10 mouse cellular contexts compared by ENCODE assay signal in the genomic region with DNA sequence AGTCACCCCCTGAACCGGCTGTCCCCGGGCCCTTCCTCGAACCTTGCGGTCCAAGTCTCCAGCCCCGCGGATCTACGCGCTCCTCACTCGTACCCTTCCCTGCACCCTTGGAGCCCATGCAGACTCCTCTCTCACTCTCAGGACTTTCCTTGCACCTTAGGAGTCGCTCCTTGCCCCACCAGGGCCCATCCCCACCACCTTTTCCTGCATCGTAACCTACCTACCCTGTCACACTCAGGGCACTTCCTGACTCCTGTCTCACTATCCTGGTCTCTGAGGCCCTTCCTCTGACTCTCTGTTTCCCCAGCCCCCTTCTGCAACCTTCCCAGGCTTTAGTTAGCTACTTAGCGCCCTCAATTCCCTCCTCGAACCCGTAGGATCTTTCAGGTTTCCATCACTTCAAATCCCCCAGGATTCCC. TPM values are rescaled to one million over a fixed set of nuclear protein-coding genes. Genes with fewer than 3 reads are reported as not detected.
DNase-seq lines count a peak whose midpoint lies in the region; ATAC-seq lines count a peak whose summit lies in the region.
"Had no signal": no experiment of that assay in that cellular context is flagged by ENCODE, and none has a peak within 500 bp of the region (broad histone marks: within the 10 kb centered on the region; RNA-seq: fewer than 3 reads in every experiment).

No protein-coding gene starts in this region.

- no peaks in the 10 kb centered on the region for H3K27me3 ChIP-seq in kidney, embryonic 15.5 days
- no peaks in the 10 kb centered on the region for H3K27me3 ChIP-seq in hindbrain, embryonic 12.5 days
- no peaks in the 10 kb centered on the region for H3K27me3 ChIP-seq in midbrain, embryonic 14.5 days (ENCODE audit: control insufficient read depth, insufficient read depth, low read length)

- H3K9ac ChIP-seq in kidney, embryonic 15.5 days, result peak overlapping the region; percentile 89
- peak overlapping the region; percentile 90 for H3K9ac ChIP-seq in hindbrain, embryonic 12.5 days
- peak overlapping the region; percentile 84 for H3K9ac ChIP-seq in midbrain, embryonic 14.5 days (replicated peaks; ENCODE audit: low read length)

- H3K36me3 ChIP-seq in kidney, embryonic 15.5 days, result peaks cover 32% of the 10 kb centered on the region
- H3K36me3 ChIP-seq in hindbrain, embryonic 12.5 days, result peaks cover 20% of the 10 kb centered on the region
- H3K36me3 ChIP-seq in midbrain, embryonic 14.5 days (ENCODE audit: control insufficient read depth, insufficient read depth, low read length), result peaks cover 15% of the 10 kb centered on the region; the same call in 1 of the 2 replicates

- peak overlapping the region; percentile 94 for H3K27ac ChIP-seq in kidney, embryonic 15.5 days
- H3K27ac ChIP-seq in brown adipose tissue, adult 24 weeks (replicated peaks; ENCODE audit: low read depth, low read length), result peak overlapping the region; percentile 82
- peak overlapping the region; percentile 91 for H3K27ac ChIP-seq in hindbrain, embryonic 12.5 days
- peak overlapping the region; percentile 92 for H3K27ac ChIP-seq in midbrain, embryonic 14.5 days (replicated peaks; ENCODE audit: low read depth, low read length)

- peaks cover 34% of the 10 kb centered on the region for H3K4me1 ChIP-seq in kidney, embryonic 15.5 days
- H3K4me1 ChIP-seq in brown adipose tissue, adult 24 weeks (ENCODE audit: control insufficient read depth, insufficient read depth, insufficient read length, low read length), result peaks cover 2% of the 10 kb centered on the region
- H3K4me1 ChIP-seq in hindbrain, embryonic 12.5 days, result peaks cover 35% of the 10 kb centered on the region
- peaks cover 29% of the 10 kb centered on the region for H3K4me1 ChIP-seq in midbrain, embryonic 14.5 days (ENCODE audit: control insufficient read depth, insufficient read depth, low read length)

- no peaks in the 10 kb centered on the region for H3K9me3 ChIP-seq in kidney, embryonic 15.5 days (replicated peaks)
- H3K9me3 ChIP-seq in hindbrain, embryonic 12.5 days (replicated peaks), result no peaks in the 10 kb centered on the region
- H3K9me3 ChIP-seq in midbrain, embryonic 14.5 days (ENCODE audit: control insufficient read depth, low read length), result no peaks in the 10 kb centered on the region

- peak; percentile 48 for ATAC-seq in kidney, embryonic 15.5 days (replicated peaks; ENCODE audit: low FRiP score)
- peak; percentile 48 for ATAC-seq in hindbrain, embryonic 12.5 days (ENCODE audit: low FRiP score)
- ATAC-seq in midbrain, embryonic 14.5 days (ENCODE audit: low FRiP score, low TSS enrichment), result peak; percentile 41
- ATAC-seq in granulocyte monocyte progenitor cell, adult 5-6 weeks (replicated peaks; ENCODE audit: poor library complexity, severe bottlenecking), result no peak

- peak overlapping the region; percentile 87 for H3K4me2 ChIP-seq in kidney, embryonic 15.5 days
- H3K4me2 ChIP-seq in hindbrain, embryonic 12.5 days (replicated peaks), result peak overlapping the region; percentile 88
- H3K4me2 ChIP-seq in midbrain, embryonic 14.5 days (ENCODE audit: low read length), result peak overlapping the region; percentile 72

- no peak for DNase-seq in kidney, postnatal 10 days
- peak; percentile 48 for DNase-seq in midbrain, embryonic 14.5 days
- no peak for DNase-seq in gastrocnemius, adult 18-20 months (ENCODE audit: low spot score)
- DNase-seq in right cerebral cortex, postnatal 14 days, result no peak

- WGBS in kidney, embryonic 15.5 days, result 0% methylated on average over 14 of the region's 14 CpGs
- WGBS in hindbrain, embryonic 12.5 days, result 0% methylated on average over 14 of the region's 14 CpGs
- 0% methylated on average over 14 of the region's 14 CpGs for WGBS in midbrain, embryonic 14.5 days

- H3K4me3 ChIP-seq in kidney, embryonic 15.5 days (replicated peaks), result peak overlapping the region; percentile 82
- peak overlapping the region; percentile 79 for H3K4me3 ChIP-seq in brown adipose tissue, adult 24 weeks (ENCODE audit: insufficient read depth, low read depth, low read length)
- H3K4me3 ChIP-seq in hindbrain, embryonic 12.5 days, result peak overlapping the region; percentile 64
- H3K4me3 ChIP-seq in midbrain, embryonic 14.5 days (replicated peaks; ENCODE audit: low read depth, low read length), result peak overlapping the region; percentile 66

RNA-seq across cellular contexts. Expression of a gene that starts 0.4 kb away (rescaled TPM):
- 79.3 and 90.8 TPM in 2 replicates for polyA plus RNA-seq in kidney, embryonic 15.5 days (2015; fragmentation: Nextera tagmentation; extraction: Ambion mirVana)
- 20.0 and 25.7 TPM in 2 replicates for polyA plus RNA-seq in brown adipose tissue, adult 24 weeks (2012; ENCODE audit: insufficient read depth, insufficient read length, missing spikeins)
- 87.5 and 91.5 TPM in 2 replicates for polyA plus RNA-seq in hindbrain, embryonic 12.5 days (2016; fragmentation: Nextera tagmentation; extraction: Ambion mirVana)
- polyA plus RNA-seq in midbrain, embryonic 14.5 days (2014; fragmentation: Nextera tagmentation; extraction: Ambion mirVana), result 56.2 and 67.0 TPM in 2 replicates
- total RNA-seq in gastrocnemius, adult 18-20 months (2021), result 1 to 10 TPM; 5.5 to 5.6 TPM
- total RNA-seq in granulocyte monocyte progenitor cell, adult 5-6 weeks (2014; fragmentation: Nextera tagmentation), result 62.7 and 107 TPM in 2 replicates
- total RNA-seq in granulocyte monocyte progenitor cell, adult 5-6 weeks (2017), result 58.5 and 74.7 TPM in 2 replicates

RNA-seq across cellular contexts. Expression of a gene that starts 12.6 kb away (rescaled TPM):
- polyA plus RNA-seq in kidney, embryonic 15.5 days (2015; fragmentation: Nextera tagmentation; extraction: Ambion mirVana), result 68.3 and 78.0 TPM in 2 replicates
- polyA plus RNA-seq in brown adipose tissue, adult 24 weeks (2012; ENCODE audit: insufficient read depth, insufficient read length, missing spikeins), result 7.9 and 17.6 TPM in 2 replicates
- 37.6 and 39.8 TPM in 2 replicates for polyA plus RNA-seq in hindbrain, embryonic 12.5 days (2016; fragmentation: Nextera tagmentation; extraction: Ambion mirVana)
- polyA plus RNA-seq in midbrain, embryonic 14.5 days (2014; fragmentation: Nextera tagmentation; extraction: Ambion mirVana), result 10.2 and 13.0 TPM in 2 replicates
- 1 to 10 TPM in 1 of 2 experiments, under 1 TPM in 1; 0.87 to 1.3 TPM for total RNA-seq in gastrocnemius, adult 18-20 months (2021)
- total RNA-seq in granulocyte monocyte progenitor cell, adult 5-6 weeks (2014; fragmentation: Nextera tagmentation), result 50.3 and 69.2 TPM in 2 replicates
- 28.9 and 30.7 TPM in 2 replicates for total RNA-seq in granulocyte monocyte progenitor cell, adult 5-6 weeks (2017)

RNA-seq across cellular contexts. Expression of a gene that starts 15.3 kb away (rescaled TPM):
- polyA plus RNA-seq in kidney, embryonic 15.5 days (2015; fragmentation: Nextera tagmentation; extraction: Ambion mirVana), result 0.12 TPM in 1 of 2 replicates, not detected in the other
- polyA plus RNA-seq in brown adipose tissue, adult 24 weeks (2012; ENCODE audit: insufficient read depth, insufficient read length, missing spikeins), result not detected in 2 replicates
- polyA plus RNA-seq in hindbrain, embryonic 12.5 days (2016; fragmentation: Nextera tagmentation; extraction: Ambion mirVana), result 0.26 and 0.48 TPM in 2 replicates
- polyA plus RNA-seq in midbrain, embryonic 14.5 days (2014; fragmentation: Nextera tagmentation; extraction: Ambion mirVana), result 0.12 and 0.42 TPM in 2 replicates
- total RNA-seq in gastrocnemius, adult 18-20 months (2021), result not detected
- 32.7 and 33.4 TPM in 2 replicates for total RNA-seq in granulocyte monocyte progenitor cell, adult 5-6 weeks (2014; fragmentation: Nextera tagmentation)
- 13.5 and 18.5 TPM in 2 replicates for total RNA-seq in granulocyte monocyte progenitor cell, adult 5-6 weeks (2017)
- total RNA-seq: left cerebral cortex, postnatal 36 days had no signal

RNA-seq across cellular contexts. Expression of a gene that starts 30.8 kb away (rescaled TPM):
- polyA plus RNA-seq in kidney, embryonic 15.5 days (2015; fragmentation: Nextera tagmentation; extraction: Ambion mirVana), result not detected in 2 replicates
- not detected in 2 replicates for polyA plus RNA-seq in brown adipose tissue, adult 24 weeks (2012; ENCODE audit: insufficient read depth, insufficient read length, missing spikeins)
- polyA plus RNA-seq in hindbrain, embryonic 12.5 days (2016; fragmentation: Nextera tagmentation; extraction: Ambion mirVana), result not detected in 2 replicates
- polyA plus RNA-seq in midbrain, embryonic 14.5 days (2014; fragmentation: Nextera tagmentation; extraction: Ambion mirVana), result not detected in 2 replicates
- not detected for total RNA-seq in gastrocnemius, adult 18-20 months (2021)
- total RNA-seq in granulocyte monocyte progenitor cell, adult 5-6 weeks (2014; fragmentation: Nextera tagmentation), result not detected in 2 replicates
- not detected in 2 replicates for total RNA-seq in granulocyte monocyte progenitor cell, adult 5-6 weeks (2017)
- total RNA-seq: adrenal gland, postnatal 10 days; left cerebral cortex, postnatal 36 days had no signal

RNA-seq across cellular contexts. Expression of a gene that starts 42.3 kb away (rescaled TPM):
- polyA plus RNA-seq in kidney, embryonic 15.5 days (2015; fragmentation: Nextera tagmentation; extraction: Ambion mirVana), result 0.27 and 0.30 TPM in 2 replicates
- polyA plus RNA-seq in brown adipose tissue, adult 24 weeks (2012; ENCODE audit: insufficient read depth, insufficient read length, missing spikeins), result not detected in 2 replicates
- polyA plus RNA-seq in hindbrain, embryonic 12.5 days (2016; fragmentation: Nextera tagmentation; extraction: Ambion mirVana), result 0.34 TPM in 1 of 2 replicates, not detected in the other
- polyA plus RNA-seq in midbrain, embryonic 14.5 days (2014; fragmentation: Nextera tagmentation; extraction: Ambion mirVana), result 0.17 and 0.43 TPM in 2 replicates
- total RNA-seq in gastrocnemius, adult 18-20 months (2021), result under 1 TPM in 1 of 2 experiments, not detected in 1; 0.14 TPM
- total RNA-seq in granulocyte monocyte progenitor cell, adult 5-6 weeks (2014; fragmentation: Nextera tagmentation), result not detected in 2 replicates
- total RNA-seq in granulocyte monocyte progenitor cell, adult 5-6 weeks (2017), result not detected in 2 replicates
